Mouse (Mus musculus): ENCODE results near the gene Hipk3. TPM values are rescaled to one million over a fixed set of nuclear protein-coding genes. Genes with fewer than 3 reads are reported as not detected.

Hipk3 gene
- polyA plus RNA-seq, 1 experiment from 2014 or later, result 12.8 TPM

DNA sequence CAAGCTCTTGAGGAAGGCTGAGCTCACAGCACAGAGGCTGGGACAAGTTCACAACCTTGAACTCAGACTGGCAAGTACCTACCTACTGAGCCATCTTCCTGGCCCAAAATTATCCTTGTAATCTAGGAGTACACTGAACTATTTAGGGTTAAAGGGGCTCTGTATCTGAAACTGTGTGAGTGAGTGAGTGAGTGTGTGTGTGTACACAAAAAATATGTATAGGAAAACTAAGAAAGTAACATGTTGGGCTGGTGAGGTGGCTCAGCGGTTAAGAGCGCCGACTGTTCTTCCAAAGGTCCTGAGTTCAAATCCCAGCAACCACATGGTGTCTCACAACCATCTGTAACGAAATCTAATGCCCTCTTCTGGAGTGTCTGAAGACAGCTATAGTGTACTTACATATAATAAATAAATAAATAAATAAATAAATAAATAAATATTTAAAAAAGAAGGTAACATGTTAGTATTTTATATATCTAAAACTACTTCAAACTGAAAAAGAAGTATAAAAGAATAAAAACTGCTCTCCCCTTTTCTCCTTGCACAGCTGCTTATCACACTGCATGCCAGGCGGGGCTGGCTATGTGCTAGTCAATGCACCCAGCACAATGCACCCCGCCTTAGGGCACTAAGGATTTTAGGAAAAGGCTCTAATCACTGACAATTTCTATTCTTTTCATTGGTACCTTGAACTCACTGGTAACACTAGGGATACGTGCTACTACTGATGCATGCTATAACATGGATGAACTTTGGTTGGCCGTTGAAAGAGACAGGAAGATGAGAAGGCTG is 28.4 kb downstream of the Hipk3 start:
- ATAC-seq (ENCODE audit: low FRiP score) (no peak), DNase-seq (ENCODE audit: low spot score) (no peak)
- Histone ChIP-seq H3K4me1 (replicated peaks; ENCODE audit: control insufficient read depth, insufficient read depth, low read length) (no peaks in the 10 kb centered on the region), H3K27me3 (ENCODE audit: control insufficient read depth, insufficient read depth, low read length) (no peaks in the 10 kb centered on the region), H3K36me3 (ENCODE audit: control insufficient read depth, insufficient read depth, low read length) (no peaks in the 10 kb centered on the region), H3K9ac (ENCODE audit: low read depth, low read length) (no peak overlapping the region), H3K9me3 (ENCODE audit: control insufficient read depth, low read length) (no peaks in the 10 kb centered on the region), H3K27ac (ENCODE audit: low read depth, low read length) (no peak overlapping the region), H3K4me2 (replicated peaks; ENCODE audit: low read depth, low read length) (no peak overlapping the region), H3K4me3 (ENCODE audit: low read depth, low read length) (no peak overlapping the region)
- WGBS, result 93% methylated on average over 8 of the region's 8 CpGs

GRCm38 (mm10) chr2:104460021-104460420 is 34.2 kb downstream of the Hipk3 start:
- DNase-seq (ENCODE audit: low spot score) (no peak), ATAC-seq (ENCODE audit: low FRiP score) (no peak)
- Histone ChIP-seq H3K9me3 (ENCODE audit: control insufficient read depth, low read length) (no peaks in the 10 kb centered on the region), H3K4me1 (replicated peaks; ENCODE audit: control insufficient read depth, insufficient read depth, low read length) (no peaks in the 10 kb centered on the region), H3K27ac (ENCODE audit: low read depth, low read length) (no peak overlapping the region), H3K4me2 (replicated peaks; ENCODE audit: low read depth, low read length) (no peak overlapping the region), H3K36me3 (ENCODE audit: control insufficient read depth, insufficient read depth, low read length) (no peaks in the 10 kb centered on the region), H3K27me3 (ENCODE audit: control insufficient read depth, insufficient read depth, low read length) (no peaks in the 10 kb centered on the region), H3K4me3 (ENCODE audit: low read depth, low read length) (no peak overlapping the region), H3K9ac (ENCODE audit: low read depth, low read length) (no peak overlapping the region)
- 83% methylated on average over 3 of the region's 3 CpGs for WGBS

DNA sequence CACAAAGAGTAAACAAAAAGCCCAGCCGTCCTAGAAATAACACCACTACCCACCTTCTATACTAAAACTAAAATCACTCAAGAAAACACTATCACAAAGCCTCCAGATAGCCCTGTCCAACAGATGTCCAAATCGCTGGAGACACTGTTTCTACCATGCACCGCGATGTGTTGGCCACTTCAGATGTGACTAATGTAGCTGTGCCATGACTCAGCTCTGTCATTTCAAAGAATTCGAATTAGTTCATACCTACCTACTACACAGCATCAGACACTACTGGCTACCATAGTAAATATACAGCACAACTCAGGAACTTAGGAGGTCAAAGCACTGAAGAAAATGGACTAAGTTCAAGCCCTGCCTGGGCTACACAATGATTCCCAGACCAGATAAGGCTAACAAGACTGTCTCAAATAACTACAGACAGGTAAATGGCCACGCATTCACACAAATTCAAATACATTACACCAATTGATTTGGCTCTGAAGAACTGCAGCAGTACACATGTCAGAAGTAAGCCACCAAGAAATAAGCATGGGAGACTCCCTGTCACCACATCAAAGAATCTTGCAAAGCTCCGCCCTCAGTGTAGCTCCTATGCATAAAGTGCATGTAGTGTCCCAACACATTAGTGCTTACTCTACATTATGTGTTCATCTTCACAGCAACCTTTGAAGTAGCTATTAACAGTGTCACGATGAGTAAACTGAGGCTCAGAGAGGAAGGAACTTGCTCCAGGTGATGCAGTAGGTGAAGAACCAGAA is 35.5 kb downstream of the Hipk3 start:
- H3K27me3 ChIP-seq (ENCODE audit: control insufficient read depth, insufficient read depth, low read length), result no peaks in the 10 kb centered on the region
- ATAC-seq (ENCODE audit: low FRiP score) (no peak), DNase-seq (ENCODE audit: low spot score) (no peak)
- no peaks in the 10 kb centered on the region for H3K4me1 ChIP-seq (replicated peaks; ENCODE audit: control insufficient read depth, insufficient read depth, low read length)
- no peak overlapping the region for H3K4me2 ChIP-seq (replicated peaks; ENCODE audit: low read depth, low read length)
- H3K27ac ChIP-seq (ENCODE audit: low read depth, low read length), result no peak overlapping the region
- no peaks in the 10 kb centered on the region for H3K9me3 ChIP-seq (ENCODE audit: control insufficient read depth, low read length)
- H3K36me3 ChIP-seq (ENCODE audit: control insufficient read depth, insufficient read depth, low read length), result no peaks in the 10 kb centered on the region
- no peak overlapping the region for H3K9ac ChIP-seq (ENCODE audit: low read depth, low read length)
- H3K4me3 ChIP-seq (ENCODE audit: low read depth, low read length), result no peak overlapping the region
- 88% methylated on average over 8 of the region's 8 CpGs for WGBS

DNA sequence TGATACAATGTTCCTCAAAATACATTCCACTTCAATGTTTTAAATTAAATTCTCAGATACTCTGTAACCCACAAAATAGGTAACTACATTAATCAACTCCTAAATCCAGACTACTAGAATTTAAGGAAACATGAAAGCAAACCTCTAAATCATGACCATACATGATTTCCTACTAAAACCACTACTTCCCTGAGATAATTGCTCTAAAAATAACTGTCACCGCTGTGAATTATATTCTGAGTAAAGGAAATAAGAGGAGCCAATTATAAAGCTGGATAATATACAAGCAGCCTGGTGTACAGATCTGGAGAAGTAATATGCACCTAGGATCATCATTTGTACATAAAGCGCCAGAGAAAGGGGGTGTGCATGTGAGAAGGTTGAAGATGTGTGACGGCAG is 37.1 kb downstream of the Hipk3 start:
- ATAC-seq (ENCODE audit: low FRiP score), result no peak
- 93% methylated on average over 3 of the region's 3 CpGs for WGBS

DNA sequence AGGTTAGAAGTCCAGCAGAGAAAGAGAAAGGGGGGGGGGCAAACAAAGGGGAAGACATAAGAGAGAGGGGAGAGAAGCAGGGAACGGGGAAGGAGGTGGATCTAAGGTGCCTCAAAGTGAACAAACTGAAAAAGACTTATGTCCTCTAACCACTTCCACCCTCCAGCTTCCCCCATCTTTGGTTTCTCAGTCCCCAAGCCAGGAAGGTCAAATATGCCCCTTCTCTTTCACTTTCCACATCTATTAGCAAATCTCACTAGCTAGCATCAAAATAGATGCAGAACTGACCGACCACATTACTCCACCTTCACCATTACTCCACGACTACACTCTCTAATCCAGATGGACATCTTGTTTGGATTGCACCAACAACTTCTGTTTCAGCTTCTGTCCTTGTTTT is 43.6 kb downstream of the Hipk3 start:
- Histone ChIP-seq H3K4me1 (replicated peaks; ENCODE audit: control insufficient read depth, insufficient read depth, low read length) (no peaks in the 10 kb centered on the region), H3K27ac (ENCODE audit: low read depth, low read length) (no peak overlapping the region), H3K4me2 (replicated peaks; ENCODE audit: low read depth, low read length) (no peak overlapping the region), H3K9ac (ENCODE audit: low read depth, low read length) (no peak overlapping the region), H3K36me3 (ENCODE audit: control insufficient read depth, insufficient read depth, low read length) (no peaks in the 10 kb centered on the region), H3K27me3 (ENCODE audit: control insufficient read depth, insufficient read depth, low read length) (no peaks in the 10 kb centered on the region), H3K4me3 (ENCODE audit: low read depth, low read length) (no peak overlapping the region), H3K9me3 (ENCODE audit: control insufficient read depth, low read length) (no peaks in the 10 kb centered on the region)
- ATAC-seq (ENCODE audit: low FRiP score), result no peak
- WGBS, result 90% methylated on average over 3 of the region's 3 CpGs
- DNase-seq (ENCODE audit: low spot score), result no peak

More for the DNA sequence above, 37.1 kb downstream of the Hipk3 start:
- no peak overlapping the region for H3K4me3 ChIP-seq (ENCODE audit: low read depth, low read length)
- no peaks in the 10 kb centered on the region for H3K27me3 ChIP-seq (ENCODE audit: control insufficient read depth, insufficient read depth, low read length)
- DNase-seq (ENCODE audit: low spot score), result no peak
- H3K36me3 ChIP-seq (ENCODE audit: control insufficient read depth, insufficient read depth, low read length), result no peaks in the 10 kb centered on the region
- H3K27ac ChIP-seq (ENCODE audit: low read depth, low read length), result no peak overlapping the region
- no peaks in the 10 kb centered on the region for H3K4me1 ChIP-seq (replicated peaks; ENCODE audit: control insufficient read depth, insufficient read depth, low read length)
- H3K4me2 ChIP-seq (replicated peaks; ENCODE audit: low read depth, low read length), result no peak overlapping the region
- no peak overlapping the region for H3K9ac ChIP-seq (ENCODE audit: low read depth, low read length)
- H3K9me3 ChIP-seq (ENCODE audit: control insufficient read depth, low read length), result no peaks in the 10 kb centered on the region

- Histone ChIP-seq H3K4me3 (ENCODE audit: low read depth, low read length) (no peak overlapping the region), H3K36me3 (ENCODE audit: control insufficient read depth, insufficient read depth, low read length) (no peaks in the 10 kb centered on the region), H3K9ac (ENCODE audit: low read depth, low read length) (no peak overlapping the region), H3K4me1 (replicated peaks; ENCODE audit: control insufficient read depth, insufficient read depth, low read length) (no peaks in the 10 kb centered on the region), H3K27me3 (ENCODE audit: control insufficient read depth, insufficient read depth, low read length) (no peaks in the 10 kb centered on the region), H3K4me2 (replicated peaks; ENCODE audit: low read depth, low read length) (no peak overlapping the region), H3K27ac (ENCODE audit: low read depth, low read length) (no peak overlapping the region), H3K9me3 (ENCODE audit: control insufficient read depth, low read length) (no peaks in the 10 kb centered on the region)
- WGBS, result 96% methylated on average over 1 of the region's 1 CpGs
- no peak for DNase-seq (ENCODE audit: low spot score)
- no peak for ATAC-seq (ENCODE audit: low FRiP score)
Measured at GRCm38 (mm10) chr2:104449191-104449590, 45.1 kb downstream of the Hipk3 start.

- DNase-seq (ENCODE audit: low spot score), result no peak
- no peak for ATAC-seq (ENCODE audit: low FRiP score)
- H3K4me2 ChIP-seq (replicated peaks; ENCODE audit: low read depth, low read length), result no peak overlapping the region
- H3K27ac ChIP-seq (ENCODE audit: low read depth, low read length), result no peak overlapping the region
- no peaks in the 10 kb centered on the region for H3K4me1 ChIP-seq (replicated peaks; ENCODE audit: control insufficient read depth, insufficient read depth, low read length)
- H3K9me3 ChIP-seq (ENCODE audit: control insufficient read depth, low read length), result no peaks in the 10 kb centered on the region
- no peak overlapping the region for H3K9ac ChIP-seq (ENCODE audit: low read depth, low read length)
- no peaks in the 10 kb centered on the region for H3K36me3 ChIP-seq (ENCODE audit: control insufficient read depth, insufficient read depth, low read length)
- no peak overlapping the region for H3K4me3 ChIP-seq (ENCODE audit: low read depth, low read length)
- WGBS, result 80% methylated on average over 4 of the region's 4 CpGs
- no peaks in the 10 kb centered on the region for H3K27me3 ChIP-seq (ENCODE audit: control insufficient read depth, insufficient read depth, low read length)
Measured at GRCm38 (mm10) chr2:104448201-104448600, 46.0 kb downstream of the Hipk3 start.

GRCm38 (mm10) chr2:104446016-104446415 is 48.2 kb downstream of the Hipk3 start:
- 63% methylated on average over 1 of the region's 1 CpGs for WGBS

DNA sequence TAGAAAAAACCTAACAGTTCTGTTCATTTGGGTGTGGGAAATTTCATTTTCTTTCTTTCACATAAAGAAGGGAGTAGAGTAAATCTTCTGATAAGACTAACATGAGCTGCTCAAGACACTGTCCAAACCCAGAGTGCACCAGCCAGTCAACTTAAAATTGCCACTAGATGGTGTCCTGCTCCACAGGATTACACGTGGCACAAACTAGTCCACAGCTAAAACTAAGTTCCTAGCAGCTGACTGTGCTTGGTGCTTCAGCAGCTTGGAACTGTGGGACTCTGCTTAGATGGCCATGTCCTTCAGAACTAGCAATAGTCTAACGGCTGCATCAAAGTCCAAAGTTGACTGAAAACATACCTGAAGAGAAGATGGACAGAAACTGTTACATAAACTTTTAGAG is 49.5 kb downstream of the Hipk3 start:
- Histone ChIP-seq H3K27me3 (ENCODE audit: control insufficient read depth, insufficient read depth, low read length) (no peaks in the 10 kb centered on the region), H3K9ac (ENCODE audit: low read depth, low read length) (no peak overlapping the region), H3K4me1 (replicated peaks; ENCODE audit: control insufficient read depth, insufficient read depth, low read length) (no peaks in the 10 kb centered on the region), H3K27ac (ENCODE audit: low read depth, low read length) (no peak overlapping the region), H3K4me2 (replicated peaks; ENCODE audit: low read depth, low read length) (no peak overlapping the region), H3K4me3 (ENCODE audit: low read depth, low read length) (no peak overlapping the region), H3K9me3 (ENCODE audit: control insufficient read depth, low read length) (no peaks in the 10 kb centered on the region), H3K36me3 (ENCODE audit: control insufficient read depth, insufficient read depth, low read length) (no peaks in the 10 kb centered on the region)
- ATAC-seq (ENCODE audit: low FRiP score) (peak; percentile 63; the same call in 1 of the 2 replicates), DNase-seq (ENCODE audit: low spot score) (peak; percentile 49)
- WGBS, result 28% methylated on average over 2 of the region's 2 CpGs

More at GRCm38 (mm10) chr2:104446016-104446415, 48.2 kb downstream of the Hipk3 start:
- Histone ChIP-seq H3K4me3 (ENCODE audit: low read depth, low read length) (no peak overlapping the region), H3K4me1 (replicated peaks; ENCODE audit: control insufficient read depth, insufficient read depth, low read length) (no peaks in the 10 kb centered on the region), H3K9ac (ENCODE audit: low read depth, low read length) (no peak overlapping the region), H3K27me3 (ENCODE audit: control insufficient read depth, insufficient read depth, low read length) (no peaks in the 10 kb centered on the region), H3K9me3 (ENCODE audit: control insufficient read depth, low read length) (no peaks in the 10 kb centered on the region), H3K4me2 (replicated peaks; ENCODE audit: low read depth, low read length) (no peak overlapping the region), H3K36me3 (ENCODE audit: control insufficient read depth, insufficient read depth, low read length) (no peaks in the 10 kb centered on the region), H3K27ac (ENCODE audit: low read depth, low read length) (no peak overlapping the region)
- ATAC-seq (ENCODE audit: low FRiP score) (no peak), DNase-seq (ENCODE audit: low spot score) (no peak)
